Mouse (Mus musculus) fibroblast of lung, adult 2 months (primary cell): ENCODE measurements around the gene Cyp11a1.

ENCODE experiments used
- DNase-seq: peaks from one replicate; pipeline ENCODE4 v3.0.0-alpha.2; 2011; ENCODE audit warnings: low read depth

Cyp11a1 gene

GRCm38 (mm10) chr9:58009015-58009362 lies 2.8 kb downstream of the Cyp11a1 start:
- no peak for DNase-seq

- no peak for DNase-seq
Observed at GRCm38 (mm10) chr9:58009588-58009987, 3.4 kb downstream of the Cyp11a1 start.

- no peak for DNase-seq
Observed at GRCm38 (mm10) chr9:58011027-58011426, 4.8 kb downstream of the Cyp11a1 start.

- DNase-seq, result no peak
Observed at GRCm38 (mm10) chr9:58011552-58011951, 5.3 kb downstream of the Cyp11a1 start.

GRCm38 (mm10) chr9:58012486-58012885 lies 6.3 kb downstream of the Cyp11a1 start:
- no peak for DNase-seq

- no peak for DNase-seq
Observed at GRCm38 (mm10) chr9:58012935-58013334, 6.7 kb downstream of the Cyp11a1 start.

GRCm38 (mm10) chr9:58014393-58015160 lies 8.4 kb downstream of the Cyp11a1 start:
- no peak for DNase-seq

GRCm38 (mm10) chr9:58015856-58016255 lies 9.6 kb downstream of the Cyp11a1 start:
- no peak for DNase-seq

GRCm38 (mm10) chr9:58016962-58017361 lies 10.8 kb downstream of the Cyp11a1 start:
- no peak for DNase-seq

GRCm38 (mm10) chr9:58018385-58018784 lies 12.2 kb downstream of the Cyp11a1 start:
- DNase-seq, result no peak

GRCm38 (mm10) chr9:58025995-58026394 lies 19.8 kb downstream of the Cyp11a1 start:
- DNase-seq, result no peak

- no peak for DNase-seq
Observed at GRCm38 (mm10) chr9:58027426-58028180, 21.4 kb downstream of the Cyp11a1 start.

GRCm38 (mm10) chr9:58028841-58029240 lies 22.6 kb downstream of the Cyp11a1 start:
- no peak for DNase-seq

GRCm38 (mm10) chr9:58029635-58030034 lies 23.4 kb downstream of the Cyp11a1 start:
- DNase-seq, result no peak

- no peak for DNase-seq
Observed at GRCm38 (mm10) chr9:58031895-58032294, 25.7 kb downstream of the Cyp11a1 start.

GRCm38 (mm10) chr9:58035519-58035918 lies 29.3 kb downstream of the Cyp11a1 start:
- DNase-seq, result no peak

GRCm38 (mm10) chr9:58035951-58036698 lies 29.9 kb downstream of the Cyp11a1 start:
- no peak for DNase-seq

- DNase-seq, result peak; percentile 40
Observed at GRCm38 (mm10) chr9:58036961-58037360, 30.8 kb downstream of the Cyp11a1 start.

- peak; percentile 54 for DNase-seq
Observed at GRCm38 (mm10) chr9:58038500-58039168, 32.4 kb downstream of the Cyp11a1 start.

- DNase-seq, result peak; percentile 43
Observed at GRCm38 (mm10) chr9:58040977-58041376, 34.8 kb downstream of the Cyp11a1 start.

- DNase-seq, result peak; percentile 53
Observed at GRCm38 (mm10) chr9:58042391-58042790, 36.2 kb downstream of the Cyp11a1 start.

- DNase-seq, result no peak
Observed at GRCm38 (mm10) chr9:58043496-58044017, 37.3 kb downstream of the Cyp11a1 start.
